Mouse (Mus musculus) ovary, adult 18-20 months (tissue): ENCODE measurements around the gene Rfesd.
A peak's percentile ranks its signal among the peaks of the same experiment; 100 is the strongest.

Source experiments
- DNase-seq: peaks from one replicate; pipeline ENCODE4 v3.0.0; 2022; ENCODE audit warnings: low spot score, mixed read lengths

The Rfesd gene

GRCm38 (mm10) chr13:76017974-76018843 is at the start of gene Rfesd:
Rfesd (minus strand) TSS chr13:76018719.
- peak; percentile 98 for DNase-seq

DNA sequence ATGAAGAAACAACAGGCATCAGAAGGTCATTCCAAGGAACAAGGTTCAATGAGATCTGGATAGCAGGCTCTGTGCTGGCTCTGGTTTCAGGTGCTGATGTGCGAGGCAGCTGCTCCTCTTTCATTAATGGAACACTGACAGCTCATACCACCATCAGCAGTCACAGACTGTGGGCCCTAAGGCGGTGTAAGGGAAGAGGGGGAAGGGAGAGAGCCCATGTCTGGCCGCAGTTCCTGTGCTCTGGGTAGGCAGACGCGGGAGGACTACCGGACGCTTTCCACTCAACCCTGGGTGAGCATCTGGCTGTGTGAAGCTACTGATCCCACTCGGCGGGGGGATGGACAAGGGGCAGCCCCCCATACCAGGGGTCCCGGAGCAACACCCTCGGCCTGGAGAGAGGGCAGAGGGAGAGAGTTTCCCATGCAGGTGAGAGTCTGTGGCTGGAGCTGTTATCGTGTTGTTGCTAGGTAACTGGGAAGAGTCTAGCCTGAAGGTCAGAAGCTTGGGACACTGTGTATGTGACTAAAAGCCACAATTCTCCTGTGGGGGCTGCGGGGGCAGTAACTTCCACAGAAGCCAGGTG is 45.9 kb upstream of the Rfesd start:
- DNase-seq: no peak

- no peak for DNase-seq
Observed at GRCm38 (mm10) chr13:76063548-76063947, 45.0 kb upstream of the Rfesd start.

DNA sequence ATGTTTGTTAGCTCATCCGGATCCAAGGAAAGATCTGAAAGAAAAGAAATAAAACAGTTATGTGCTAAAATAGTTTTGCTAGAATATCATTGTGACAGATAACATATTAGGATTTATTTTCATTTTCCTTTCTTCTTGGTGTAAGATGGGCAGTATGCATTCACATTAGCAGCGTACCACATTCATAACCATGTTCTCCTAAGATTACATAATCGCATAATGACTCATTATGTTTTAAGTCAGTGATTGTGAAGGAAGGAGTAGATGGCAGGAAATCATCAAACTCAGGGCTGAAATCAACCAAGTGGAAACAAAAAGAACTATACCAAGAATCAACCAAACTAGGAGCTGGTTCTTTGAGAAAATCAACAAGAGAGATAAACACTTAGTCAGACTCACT is 44.0 kb upstream of the Rfesd start:
- DNase-seq: no peak

GRCm38 (mm10) chr13:76062126-76062525 is 43.6 kb upstream of the Rfesd start:
- DNase-seq: no peak

- DNase-seq: no peak
Observed at GRCm38 (mm10) chr13:76059591-76059990, 41.1 kb upstream of the Rfesd start.

DNA sequence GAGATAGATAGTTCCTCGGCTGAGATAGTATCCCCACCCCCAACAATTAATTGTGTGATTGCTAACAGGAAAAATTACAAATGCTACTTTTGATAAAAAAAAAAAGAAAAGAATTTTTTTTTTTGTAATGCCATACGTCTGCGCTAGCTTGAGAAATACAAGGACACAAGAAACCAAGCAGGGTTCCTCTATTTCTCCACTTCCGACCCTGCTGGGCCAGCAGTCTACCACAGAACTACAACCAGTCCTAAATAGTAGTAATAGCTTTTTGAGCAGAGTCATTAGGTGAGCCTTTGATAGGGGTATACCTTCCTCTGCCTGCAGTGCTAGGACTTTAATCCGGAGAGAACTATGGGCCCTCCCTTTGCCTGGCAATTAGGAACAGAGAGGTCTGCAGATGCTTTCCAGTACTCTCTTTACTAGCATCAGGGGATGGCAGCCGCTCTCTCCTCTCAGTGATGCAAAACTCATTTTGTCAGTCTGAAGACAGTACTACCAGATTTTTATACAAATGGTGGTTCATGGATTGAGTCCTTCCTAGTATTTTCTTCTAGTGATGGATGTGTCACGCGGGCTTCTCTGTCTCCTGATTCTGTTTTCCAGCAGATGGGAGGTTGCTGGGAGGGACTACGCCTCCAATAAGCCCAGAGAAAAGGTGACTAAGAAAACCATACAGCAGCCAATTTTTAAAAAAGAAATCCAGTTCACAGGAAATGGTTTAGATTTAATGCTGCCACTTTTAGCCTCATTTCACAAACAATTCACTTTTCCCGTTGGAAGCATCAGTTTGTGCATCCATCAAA is 38.9 kb upstream of the Rfesd start:
- no peak for DNase-seq

DNA sequence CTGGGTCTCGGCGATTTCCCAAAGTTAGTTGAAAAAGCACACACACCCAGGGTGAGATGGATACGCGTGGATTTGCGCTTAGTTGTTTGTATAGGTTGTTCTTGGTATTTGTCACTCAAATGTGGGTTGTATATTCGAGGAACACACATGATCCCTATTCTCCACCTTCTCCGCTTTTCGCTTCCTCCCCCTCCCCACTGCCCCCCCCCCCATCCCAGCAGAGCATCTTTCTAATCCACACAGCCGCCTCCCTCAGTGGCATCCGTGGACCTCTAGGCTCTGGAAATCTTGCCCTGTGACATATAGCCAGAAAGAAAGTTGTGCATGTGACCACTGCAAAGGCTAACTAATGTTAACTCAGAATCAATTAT is 38.4 kb upstream of the Rfesd start, which contains the start of gene Gpr150:
TSS of gene Gpr150 (minus strand) at position 101 of the 371 bp plus-strand sequence.
- no peak for DNase-seq

GRCm38 (mm10) chr13:76056261-76056724 is 37.8 kb upstream of the Rfesd start:
- DNase-seq: peak; percentile 41

GRCm38 (mm10) chr13:76055391-76056232 is 37.1 kb upstream of the Rfesd start:
- no peak for DNase-seq

- no peak for DNase-seq
Observed at GRCm38 (mm10) chr13:76044971-76045370, 26.5 kb upstream of the Rfesd start.

- no peak for DNase-seq
Observed at GRCm38 (mm10) chr13:76042455-76042854, 23.9 kb upstream of the Rfesd start.

DNA sequence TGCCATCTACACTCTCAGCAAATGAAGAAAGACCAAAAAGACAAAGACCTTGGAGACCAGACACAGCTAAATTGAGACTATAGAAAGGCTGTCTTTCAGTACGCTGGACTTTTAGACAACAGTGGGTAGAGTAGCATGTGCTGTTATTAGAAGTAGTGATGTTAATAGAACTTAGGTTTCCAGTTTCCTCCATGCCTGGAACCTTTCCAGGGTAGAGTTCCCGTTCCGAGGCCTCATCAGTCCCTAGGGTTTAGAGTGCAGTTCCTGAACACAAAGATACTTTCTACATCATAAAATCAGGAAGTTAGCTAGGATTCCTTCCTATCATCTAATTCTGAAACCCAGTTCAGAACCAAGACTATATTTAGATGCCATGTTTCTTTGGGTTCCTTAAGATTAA is 6.1 kb upstream of the Rfesd start:
- DNase-seq: no peak

- no peak for DNase-seq
Observed at GRCm38 (mm10) chr13:76021782-76022181, 3.3 kb upstream of the Rfesd start.

GRCm38 (mm10) chr13:76018844-76019400 is 403 bp upstream of the Rfesd start:
- DNase-seq: no peak

GRCm38 (mm10) chr13:76017465-76017864 is 1.1 kb downstream of the Rfesd start:
- no peak for DNase-seq

DNA sequence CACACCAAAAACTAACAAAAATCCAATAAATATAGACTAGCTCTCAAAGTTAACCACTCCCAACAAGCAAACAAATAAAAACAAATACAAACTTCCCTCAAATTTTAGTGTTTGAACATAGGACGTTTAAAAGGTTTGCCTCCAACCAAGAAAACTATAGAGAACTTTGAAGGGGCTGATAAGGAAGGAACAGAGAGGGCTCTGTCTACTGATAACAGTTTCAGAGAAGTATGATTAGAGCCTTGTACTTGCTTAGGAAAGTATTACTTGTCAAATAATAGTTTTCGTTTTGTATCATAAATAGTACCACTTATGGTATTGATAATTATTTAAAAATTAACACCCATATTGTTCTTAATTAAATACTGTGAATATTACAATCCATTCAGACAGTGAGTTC is 4.0 kb downstream of the Rfesd start:
- no peak for DNase-seq

DNA sequence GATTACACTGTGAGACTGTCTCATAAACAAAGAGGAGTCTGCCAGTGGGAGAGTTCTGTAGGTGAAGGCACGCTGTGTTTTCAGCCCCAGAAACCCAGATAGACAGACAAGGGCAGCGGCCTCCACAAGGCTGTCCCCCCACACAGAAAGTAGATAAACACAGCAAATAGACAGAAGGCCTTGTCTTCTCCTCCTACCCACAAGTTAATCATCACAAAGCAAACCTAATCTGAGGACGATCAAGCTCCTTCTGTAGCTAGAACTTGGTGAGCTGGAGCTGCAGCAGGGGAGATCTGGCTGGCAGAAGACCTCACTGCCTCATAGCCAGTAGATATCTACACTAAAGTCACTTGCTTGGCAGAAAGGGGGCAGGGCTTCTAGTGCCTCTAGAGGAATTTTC is 15.2 kb downstream of the Rfesd start:
- peak; percentile 51 for DNase-seq

- DNase-seq: no peak
Observed at GRCm38 (mm10) chr13:75992169-75993028, 26.1 kb downstream of the Rfesd start.

GRCm38 (mm10) chr13:75988096-75988495 is 30.4 kb downstream of the Rfesd start:
- no peak for DNase-seq
